Mouse (Mus musculus): ENCODE results near the gene Gm49340. TPM values are rescaled to one million over a fixed set of nuclear protein-coding genes. Genes with fewer than 3 reads are reported as not detected.

Gm49340 gene
- polyA plus RNA-seq, 1 experiment from 2014 or later = not detected

DNA sequence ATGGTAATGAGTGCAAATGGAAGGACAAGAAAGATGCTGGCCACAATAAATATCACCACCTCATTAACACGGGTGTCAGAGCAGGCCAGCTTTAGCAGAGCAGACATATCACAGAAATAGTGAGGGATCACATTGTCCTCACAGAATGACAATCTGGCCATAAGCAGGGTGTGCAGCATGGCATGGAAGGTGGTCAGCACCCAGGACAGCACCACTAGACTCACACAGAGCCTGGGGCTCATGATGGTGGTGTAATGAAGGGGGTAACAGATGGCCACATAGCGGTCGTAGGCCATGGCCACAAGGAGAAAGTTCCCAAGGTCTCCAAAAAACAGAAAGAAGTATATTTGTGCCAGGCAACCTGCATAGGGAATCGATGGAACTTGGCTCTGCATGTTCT lies 65.8 kb downstream of the Gm49340 start:
- Histone ChIP-seq H3K4me2 (ENCODE audit: low read length) (no peak overlapping the region), H3K27ac (ENCODE audit: low read depth, low read length) (no peak overlapping the region), H3K9ac (ENCODE audit: low read length) (no peak overlapping the region), H3K27me3 (replicated peaks; ENCODE audit: control insufficient read depth, insufficient read depth, low read length) (no peaks in the 10 kb centered on the region), H3K9me3 (replicated peaks; ENCODE audit: control insufficient read depth, low read length) (no peaks in the 10 kb centered on the region), H3K4me3 (ENCODE audit: low read depth, low read length) (no peak overlapping the region), H3K4me1 (ENCODE audit: control insufficient read depth, insufficient read depth, low read length) (no peaks in the 10 kb centered on the region), H3K36me3 (ENCODE audit: control insufficient read depth, insufficient read depth, low read length) (no peaks in the 10 kb centered on the region)
- ATAC-seq = no peak
- 70% methylated on average over 4 of the region's 4 CpGs for WGBS
- DNase-seq (ENCODE audit: low spot score) = no peak

DNA sequence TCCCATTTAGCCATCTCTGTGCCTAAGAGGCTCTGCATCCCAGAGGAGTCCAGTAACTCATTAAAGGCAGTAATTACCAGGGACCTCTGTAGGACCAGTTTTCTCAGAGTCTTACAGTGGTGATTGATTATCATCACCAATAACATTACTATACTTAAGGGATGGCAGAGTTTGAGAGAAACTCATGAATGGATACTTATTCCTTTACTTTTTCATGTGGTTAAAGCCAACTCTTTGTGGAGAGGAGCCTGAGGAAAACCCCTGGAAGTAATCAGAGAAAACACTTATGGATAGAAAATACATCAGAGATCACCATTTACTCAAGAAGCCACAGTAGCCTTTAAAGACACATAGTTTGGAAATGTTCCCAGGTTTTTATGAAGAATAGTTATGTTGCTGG lies 70.0 kb downstream of the Gm49340 start, which contains the start of gene Olfr1:
Gene Olfr1, minus strand, starts transcription at position 101 of the 400 bp plus-strand sequence.
- no peaks in the 10 kb centered on the region for H3K9me3 ChIP-seq (replicated peaks; ENCODE audit: control insufficient read depth, low read length)
- no peaks in the 10 kb centered on the region for H3K36me3 ChIP-seq (ENCODE audit: control insufficient read depth, insufficient read depth, low read length)
- no peak within 1 kb of the TSS for H3K9ac ChIP-seq (ENCODE audit: low read length)
- DNase-seq (ENCODE audit: low spot score) (no peak), ATAC-seq (no peak)
- no peak within 1 kb of the TSS for H3K27ac ChIP-seq (ENCODE audit: low read depth, low read length)
- H3K4me2 ChIP-seq (ENCODE audit: low read length) = no peak within 1 kb of the TSS
- H3K27me3 ChIP-seq (replicated peaks; ENCODE audit: control insufficient read depth, insufficient read depth, low read length) = no peaks in the 10 kb centered on the region
- H3K4me1 ChIP-seq (ENCODE audit: control insufficient read depth, insufficient read depth, low read length) = no peaks in the 10 kb centered on the region
- no peak within 1 kb of the TSS for H3K4me3 ChIP-seq (ENCODE audit: low read depth, low read length)

Other genes starting within 250 kb of the Gm49340 start
- 0.11 and 0.25 TPM in 2 replicates for gene Itgae, start 239.2 kb upstream of the Gm49340 start, polyA plus RNA-seq (2014; fragmentation: Nextera tagmentation; extraction: Ambion mirVana)
- gene Haspin, start 191.4 kb upstream of the Gm49340 start, polyA plus RNA-seq (2014; fragmentation: Nextera tagmentation; extraction: Ambion mirVana) = 6.5 and 6.6 TPM in 2 replicates
- gene P2rx5, start 169.3 kb upstream of the Gm49340 start, polyA plus RNA-seq (2014; fragmentation: Nextera tagmentation; extraction: Ambion mirVana) = 0.78 and 0.93 TPM in 2 replicates
- 140 and 163 TPM in 2 replicates for gene Emc6, start 152.7 kb upstream of the Gm49340 start, polyA plus RNA-seq (2014; fragmentation: Nextera tagmentation; extraction: Ambion mirVana)
- gene Tax1bp3, start 152.7 kb upstream of the Gm49340 start, polyA plus RNA-seq (2014; fragmentation: Nextera tagmentation; extraction: Ambion mirVana) = 193 and 203 TPM in 2 replicates
- 17.6 and 19.7 TPM in 2 replicates for gene Ctns, start 130.7 kb upstream of the Gm49340 start, polyA plus RNA-seq (2014; fragmentation: Nextera tagmentation; extraction: Ambion mirVana)
- gene Shpk, start 130.3 kb upstream of the Gm49340 start, polyA plus RNA-seq (2014; fragmentation: Nextera tagmentation; extraction: Ambion mirVana) = 1.1 and 1.5 TPM in 2 replicates
- gene Trpv1, start 95.4 kb upstream of the Gm49340 start, polyA plus RNA-seq (2014; fragmentation: Nextera tagmentation; extraction: Ambion mirVana) = 0.09 TPM in 1 of 2 replicates, not detected in the other
- gene Trpv3, start 62.4 kb upstream of the Gm49340 start, polyA plus RNA-seq (2014; fragmentation: Nextera tagmentation; extraction: Ambion mirVana) = 0.14 TPM in 1 of 2 replicates, not detected in the other
- 0.74 and 0.91 TPM in 2 replicates for gene Aspa, start 145 bp upstream of the Gm49340 start, polyA plus RNA-seq (2014; fragmentation: Nextera tagmentation; extraction: Ambion mirVana)
- not detected in 2 replicates for gene Spata22, start within 50 bp of the Gm49340 start, polyA plus RNA-seq (2014; fragmentation: Nextera tagmentation; extraction: Ambion mirVana)
- gene Olfr20, start 21.0 kb downstream of the Gm49340 start, polyA plus RNA-seq (2014; fragmentation: Nextera tagmentation; extraction: Ambion mirVana) = not detected in 2 replicates
- not detected in 2 replicates for gene Olfr376, start 41.5 kb downstream of the Gm49340 start, polyA plus RNA-seq (2014; fragmentation: Nextera tagmentation; extraction: Ambion mirVana)
- not detected in 2 replicates for gene Olfr1, start 69.9 kb downstream of the Gm49340 start, polyA plus RNA-seq (2014; fragmentation: Nextera tagmentation; extraction: Ambion mirVana)
- gene Olfr378, start 98.7 kb downstream of the Gm49340 start, polyA plus RNA-seq (2014; fragmentation: Nextera tagmentation; extraction: Ambion mirVana) = not detected in 2 replicates
- gene Olfr380, start 127.8 kb downstream of the Gm49340 start, polyA plus RNA-seq (2014; fragmentation: Nextera tagmentation; extraction: Ambion mirVana) = not detected in 2 replicates
- not detected in 2 replicates for gene Olfr381, start 161.9 kb downstream of the Gm49340 start, polyA plus RNA-seq (2014; fragmentation: Nextera tagmentation; extraction: Ambion mirVana)
- not detected in 2 replicates for gene Olfr382, start 187.5 kb downstream of the Gm49340 start, polyA plus RNA-seq (2014; fragmentation: Nextera tagmentation; extraction: Ambion mirVana)

All from forebrain, embryonic 14.5 days (tissue).